8 mouse cellular contexts compared by ENCODE assay signal in genomic region chr16:77236509-77237271, GRCm38 (mm10).
A peak's percentile ranks its signal among the peaks of the same experiment; 100 is the strongest.
DNase-seq lines count a peak whose midpoint lies in the region; ATAC-seq and TF ChIP-seq lines count a peak whose summit lies in the region.

No protein-coding gene starts in this region.

- WGBS in liver, postnatal 0 days (ENCODE audit: insufficient replicate concordance): 58% methylated on average over 13 of the region's 13 CpGs
- 61% methylated on average over 13 of the region's 13 CpGs for WGBS in liver, embryonic 12.5 days (ENCODE audit: insufficient replicate concordance)
- 52% methylated on average over 13 of the region's 13 CpGs for WGBS in forebrain, embryonic 10.5 days
- 33% methylated on average over 13 of the region's 13 CpGs for WGBS in thymus, adult 2 months

- no peak for ATAC-seq in liver, postnatal 0 days
- no peak for ATAC-seq in liver, embryonic 12.5 days
- ATAC-seq in hematopoietic stem cell, adult 5-6 weeks (replicated peaks in 1 of 2; ENCODE audit: insufficient read depth in 1 of 2, low FRiP score in 2 of 2, low TSS enrichment in 1 of 2, low read depth in 1 of 2, poor library complexity in 2 of 2, severe bottlenecking in 2 of 2): peak; percentile 49 to 78; a peak in 3 of 4 replicates
- ATAC-seq in megakaryocyte, adult 5-6 weeks (ENCODE audit: poor library complexity, severe bottlenecking): peak; percentile 38; the same call in 1 of the 2 replicates

- TF ChIP-seq EP300 in liver, postnatal 0 days (IDR thresholded peaks at IDR 0.05; ENCODE audit: low read depth): no peak

- H3K27ac ChIP-seq in liver, postnatal 0 days (ENCODE audit: low read depth): no peak overlapping the region
- no peak overlapping the region for H3K27ac ChIP-seq in liver, embryonic 12.5 days
- peak overlapping the region; percentile 81 for H3K27ac ChIP-seq in forebrain, embryonic 10.5 days
- no peak overlapping the region for H3K27ac ChIP-seq in thymus, adult 2 months (ENCODE audit: control insufficient read depth, insufficient read depth, low read length)

- no peaks in the 10 kb centered on the region for H3K36me3 ChIP-seq in liver, postnatal 0 days (replicated peaks; ENCODE audit: insufficient read depth, low read length)
- H3K36me3 ChIP-seq in liver, embryonic 12.5 days: no peaks in the 10 kb centered on the region
- H3K36me3 ChIP-seq in forebrain, embryonic 10.5 days (replicated peaks): no peaks in the 10 kb centered on the region
- H3K36me3 ChIP-seq in thymus, adult 2 months (ENCODE audit: control insufficient read depth, insufficient read depth, low read length): no peaks in the 10 kb centered on the region

- H3K4me1 ChIP-seq in liver, postnatal 0 days (ENCODE audit: insufficient read depth): no peaks in the 10 kb centered on the region
- no peaks in the 10 kb centered on the region for H3K4me1 ChIP-seq in liver, embryonic 12.5 days
- peaks cover 46% of the 10 kb centered on the region for H3K4me1 ChIP-seq in forebrain, embryonic 10.5 days
- H3K4me1 ChIP-seq in thymus, adult 2 months (replicated peaks; ENCODE audit: control insufficient read depth, insufficient read depth, low read length): no peaks in the 10 kb centered on the region

- H3K9ac ChIP-seq in liver, postnatal 0 days (replicated peaks): no peak overlapping the region
- H3K9ac ChIP-seq in liver, embryonic 12.5 days: no peak overlapping the region

- 0 out of 2 replicates have a peak overlapping the region, but pooled peaks have one; percentile 3 for H3K4me2 ChIP-seq in liver, postnatal 0 days (ENCODE audit: low read depth, low read length)
- no peak overlapping the region for H3K4me2 ChIP-seq in liver, embryonic 12.5 days

- TF ChIP-seq POLR2A in thymus, adult 2 months (IDR thresholded peaks at IDR 0.05; ENCODE audit: control insufficient read depth, extremely low read depth, insufficient read depth, low read length, poor library complexity): no peak

- no peaks in the 10 kb centered on the region for H3K9me3 ChIP-seq in liver, postnatal 0 days (ENCODE audit: low read length)
- H3K9me3 ChIP-seq in liver, embryonic 12.5 days (replicated peaks): no peaks in the 10 kb centered on the region
- no peaks in the 10 kb centered on the region for H3K9me3 ChIP-seq in forebrain, embryonic 10.5 days

- H3K27me3 ChIP-seq in liver, postnatal 0 days (ENCODE audit: insufficient read depth, low read length): no peaks in the 10 kb centered on the region
- H3K27me3 ChIP-seq in liver, embryonic 12.5 days (replicated peaks): no peaks in the 10 kb centered on the region
- no peaks in the 10 kb centered on the region for H3K27me3 ChIP-seq in forebrain, embryonic 10.5 days (ENCODE audit: poor library complexity, severe bottlenecking)
- H3K27me3 ChIP-seq in thymus, adult 2 months (ENCODE audit: control insufficient read depth, insufficient read depth, low read length): no peaks in the 10 kb centered on the region

- no peak for DNase-seq in liver, postnatal 0 days
- DNase-seq in forebrain, embryonic 10.5 days (ENCODE audit: extremely low spot score, low spot score): peak; percentile 57
- peak; percentile 92 for DNase-seq in layer of hippocampus, adult 9-11 months
- DNase-seq in right cerebral cortex, postnatal 25 days: peak; percentile 82
- DNase-seq in thymus, adult 2 months: no peak

- no peak overlapping the region for H3K4me3 ChIP-seq in liver, postnatal 0 days (ENCODE audit: low read depth, low read length)
- H3K4me3 ChIP-seq in liver, embryonic 12.5 days: no peak overlapping the region
- H3K4me3 ChIP-seq in forebrain, embryonic 10.5 days: peak overlapping the region; percentile 16; the same call in 1 of the 2 replicates
- H3K4me3 ChIP-seq in thymus, adult 2 months (ENCODE audit: control insufficient read depth, insufficient read depth, low read length): no peak overlapping the region

- no peak for TF ChIP-seq CTCF in liver, postnatal 0 days (IDR thresholded peaks at IDR 0.05; ENCODE audit: low read depth)
- no peak for TF ChIP-seq CTCF in thymus, adult 2 months (IDR thresholded peaks at IDR 0.05; ENCODE audit: borderline replicate concordance, control insufficient read depth, extremely low read depth, insufficient read depth, low read length, poor library complexity)

Comparison
In these comparisons a context has a peak if more than half of its experiments do, and no peak if none do; other contexts are left out.
1. ATAC-seq: peak in hematopoietic stem cell, adult 5-6 weeks (2 of 2) and megakaryocyte, adult 5-6 weeks (single experiment); none in liver, postnatal 0 days (single experiment) and liver, embryonic 12.5 days (single experiment).
2. DNase-seq: peak in forebrain, embryonic 10.5 days (single experiment), layer of hippocampus, adult 9-11 months (single experiment) and right cerebral cortex, postnatal 25 days (single experiment); none in liver, postnatal 0 days (single experiment) and thymus, adult 2 months (single experiment).